20 mouse cellular contexts compared by ENCODE assay signal in genomic region chr8:122319708-122320075, GRCm38 (mm10). TPM values are rescaled to one million over a fixed set of nuclear protein-coding genes. Genes with fewer than 3 reads are reported as not detected.
DNase-seq lines count a peak whose midpoint lies in the region; ATAC-seq and TF ChIP-seq lines count a peak whose summit lies in the region.
"Had no signal": no experiment of that assay in that cellular context is flagged by ENCODE, and none has a peak within 500 bp of the region (broad histone marks: within the 10 kb centered on the region; RNA-seq: fewer than 3 reads in every experiment).

No protein-coding gene starts in this region.

- no peak for TF ChIP-seq CTCF in hindbrain, postnatal 0 days (IDR thresholded peaks at IDR 0.05; ENCODE audit: low read depth)
- TF ChIP-seq CTCF in MEL (IDR thresholded peaks at IDR 0.05 in 2 of 3, conservative IDR thresholded peaks at IDR 0.05 in 1 of 3; ENCODE audit: control insufficient read depth in 1 of 3, insufficient read depth in 1 of 3, low read depth in 2 of 3, low read length in 3 of 3, poor library complexity in 1 of 3, severe bottlenecking in 1 of 3) = no peak
- TF ChIP-seq CTCF in liver, postnatal 0 days (IDR thresholded peaks at IDR 0.05; ENCODE audit: low read depth) = no peak

- 71% methylated on average over 7 of the region's 7 CpGs for WGBS in hindbrain, embryonic 13.5 days
- WGBS in hindbrain, postnatal 0 days = 79% methylated on average over 7 of the region's 7 CpGs
- 51% methylated on average over 7 of the region's 7 CpGs for WGBS in intestine, embryonic 16.5 days
- 31% methylated on average over 7 of the region's 7 CpGs for WGBS in liver, postnatal 0 days (ENCODE audit: insufficient replicate concordance)

- TF ChIP-seq POLR2A in MEL (IDR thresholded peaks at IDR 0.05; ENCODE audit: control insufficient read depth in 1 of 2, insufficient read depth in 1 of 2, low read depth in 1 of 2, low read length in 2 of 2, poor library complexity in 1 of 2) = no peak; a peak in 1 of 4 replicates

- H3K79me2 ChIP-seq in MEL (ENCODE audit: control insufficient read depth, insufficient read depth, low read length, poor library complexity) = peaks cover 16% of the 10 kb centered on the region

- H3K27ac ChIP-seq in hindbrain, embryonic 13.5 days = peak overlapping the region; percentile 72; the same call in 1 of the 2 replicates
- H3K27ac ChIP-seq in hindbrain, postnatal 0 days = no peak overlapping the region
- peak overlapping the region; percentile 98 for H3K27ac ChIP-seq in MEL (ENCODE audit: control insufficient read depth, low read depth, low read length)
- H3K27ac ChIP-seq in intestine, embryonic 16.5 days (ENCODE audit: low read length) = peak overlapping the region; percentile 91
- H3K27ac ChIP-seq in liver, postnatal 0 days (ENCODE audit: low read depth) = peak overlapping the region; percentile 85

- H3K4me2 ChIP-seq in hindbrain, embryonic 13.5 days = no peak overlapping the region
- no peak overlapping the region for H3K4me2 ChIP-seq in hindbrain, postnatal 0 days (ENCODE audit: low read depth, low read length)
- no peak overlapping the region for H3K4me2 ChIP-seq in intestine, embryonic 16.5 days (ENCODE audit: low read depth, low read length)
- H3K4me2 ChIP-seq in liver, postnatal 0 days (ENCODE audit: low read depth, low read length) = peak overlapping the region; percentile 33; the same call in 1 of the 2 replicates
- H3K4me2 ChIP-seq: midbrain, embryonic 11.5 days had no signal

- no peak overlapping the region for H3K4me3 ChIP-seq in hindbrain, embryonic 13.5 days
- H3K4me3 ChIP-seq in hindbrain, postnatal 0 days (ENCODE audit: low read length) = no peak overlapping the region
- no peak overlapping the region for H3K4me3 ChIP-seq in MEL (ENCODE audit: control insufficient read depth in 1 of 2, insufficient read depth in 1 of 2, low read depth in 2 of 2, low read length in 2 of 2)
- H3K4me3 ChIP-seq in intestine, embryonic 16.5 days (ENCODE audit: low read length) = no peak overlapping the region
- no peak overlapping the region for H3K4me3 ChIP-seq in liver, postnatal 0 days (ENCODE audit: low read depth, low read length)
- H3K4me3 ChIP-seq: myocyte had no signal

- no peaks in the 10 kb centered on the region for H3K36me3 ChIP-seq in hindbrain, embryonic 13.5 days
- no peaks in the 10 kb centered on the region for H3K36me3 ChIP-seq in hindbrain, postnatal 0 days (ENCODE audit: insufficient read depth, low read length)
- peaks cover 10 to 84% of the 10 kb centered on the region in 2 experiments for H3K36me3 ChIP-seq in MEL (ENCODE audit: control insufficient read depth in 1 of 2, insufficient read depth in 2 of 2, low read length in 2 of 2)
- H3K36me3 ChIP-seq in intestine, embryonic 16.5 days (ENCODE audit: control insufficient read depth, insufficient read depth, low read length) = no peaks in the 10 kb centered on the region
- H3K36me3 ChIP-seq in liver, postnatal 0 days (replicated peaks; ENCODE audit: insufficient read depth, low read length) = peaks cover 42% of the 10 kb centered on the region

- no peak for TF ChIP-seq RAD21 in MEL (IDR thresholded peaks at IDR 0.05; ENCODE audit: low read depth, low read length)

- H3K27me3 ChIP-seq in hindbrain, embryonic 13.5 days = no peaks in the 10 kb centered on the region
- H3K27me3 ChIP-seq in hindbrain, postnatal 0 days (ENCODE audit: insufficient read depth, low read length) = no peaks in the 10 kb centered on the region
- no peaks in the 10 kb centered on the region for H3K27me3 ChIP-seq in MEL (ENCODE audit: control insufficient read depth in 1 of 2, insufficient read depth in 2 of 2, low read length in 2 of 2)
- no peaks in the 10 kb centered on the region for H3K27me3 ChIP-seq in intestine, embryonic 16.5 days (replicated peaks; ENCODE audit: control insufficient read depth, insufficient read depth, low read length)
- no peaks in the 10 kb centered on the region for H3K27me3 ChIP-seq in liver, postnatal 0 days (ENCODE audit: insufficient read depth, low read length)
- H3K27me3 ChIP-seq: Patski had no signal

- no peaks in the 10 kb centered on the region for H3K9me3 ChIP-seq in hindbrain, embryonic 13.5 days
- H3K9me3 ChIP-seq in hindbrain, postnatal 0 days (ENCODE audit: low read length) = no peaks in the 10 kb centered on the region
- H3K9me3 ChIP-seq in MEL (replicated peaks; ENCODE audit: insufficient read depth, low read length) = no peaks in the 10 kb centered on the region
- H3K9me3 ChIP-seq in intestine, embryonic 16.5 days (ENCODE audit: control insufficient read depth, low read length) = no peaks in the 10 kb centered on the region
- no peaks in the 10 kb centered on the region for H3K9me3 ChIP-seq in liver, postnatal 0 days (ENCODE audit: low read length)

- no peak overlapping the region for H3K9ac ChIP-seq in hindbrain, embryonic 13.5 days
- H3K9ac ChIP-seq in hindbrain, postnatal 0 days (replicated peaks; ENCODE audit: low read length) = no peak overlapping the region
- H3K9ac ChIP-seq in MEL (ENCODE audit: control insufficient read depth, low read depth, low read length, poor library complexity, severe bottlenecking) = peak overlapping the region; percentile 62
- peak overlapping the region; percentile 46; the same call in 1 of the 2 replicates for H3K9ac ChIP-seq in intestine, embryonic 16.5 days (ENCODE audit: low read depth, low read length)
- H3K9ac ChIP-seq in liver, postnatal 0 days (replicated peaks) = peak overlapping the region; percentile 1; the same call in 1 of the 2 replicates

- DNase-seq in hindbrain, postnatal 0 days (ENCODE audit: low spot score) = no peak
- DNase-seq in MEL (ENCODE audit: low read depth, low spot score) = no peak
- no peak for DNase-seq in liver, postnatal 0 days
- no peak for DNase-seq in B cell, adult 2 months
- no peak for DNase-seq in urinary bladder, postnatal 14 days (ENCODE audit: low spot score)
- DNase-seq: cerebellum, postnatal 14 days; gastrocnemius, postnatal 36 days; thymus, postnatal 36 days had no signal

- H3K4me1 ChIP-seq in hindbrain, embryonic 13.5 days (replicated peaks) = peaks cover 64% of the 10 kb centered on the region
- H3K4me1 ChIP-seq in hindbrain, postnatal 0 days (ENCODE audit: insufficient read depth, low read length) = no peaks in the 10 kb centered on the region
- peaks cover 39 to 88% of the 10 kb centered on the region in 2 experiments for H3K4me1 ChIP-seq in MEL (ENCODE audit: control insufficient read depth in 1 of 2, insufficient read depth in 2 of 2, low read length in 2 of 2)
- peaks cover 84% of the 10 kb centered on the region for H3K4me1 ChIP-seq in intestine, embryonic 16.5 days (ENCODE audit: control insufficient read depth, insufficient read depth, low read length)
- peaks cover 97% of the 10 kb centered on the region for H3K4me1 ChIP-seq in liver, postnatal 0 days (ENCODE audit: insufficient read depth)

- no peak for TF ChIP-seq EP300 in MEL (IDR thresholded peaks at IDR 0.05; ENCODE audit: low read depth in 1 of 2, low read length in 2 of 2)
- no peak for TF ChIP-seq EP300 in liver, postnatal 0 days (IDR thresholded peaks at IDR 0.05; ENCODE audit: low read depth)

- no peak for ATAC-seq in hindbrain, embryonic 13.5 days (ENCODE audit: low FRiP score)
- ATAC-seq in hindbrain, postnatal 0 days = no peak
- peak; percentile 14 for ATAC-seq in intestine, embryonic 16.5 days
- no peak for ATAC-seq in liver, postnatal 0 days
- no peak for ATAC-seq in inflammation-experienced regulatory T-cells, adult 6 months
- ATAC-seq: CD4-positive, CD25-positive, alpha-beta regulatory T cell, adult 4 months; hindbrain, embryonic 16.5 days; Patski had no signal

TF ChIP-seq in MEL, 35 proteins besides CTCF, POLR2A, EP300 and RAD21 (continues in another document):
- no peak; the same call in 1 of the 2 replicates for TF ChIP-seq TAL1 (IDR thresholded peaks at IDR 0.05; ENCODE audit: low read length)

RNA-seq across cellular contexts. Expression of gene Zfpm1, which starts 37.8 kb away (rescaled TPM):
- polyA plus RNA-seq in hindbrain, embryonic 13.5 days (2015; fragmentation: Nextera tagmentation; extraction: Ambion mirVana) = 1.4 and 1.5 TPM in 2 replicates
- 28.0 and 37.6 TPM in 2 replicates for total RNA-seq in hindbrain, postnatal 0 days (2014; rRNA removed)
- 1.5 and 2.0 TPM in 2 replicates for polyA plus RNA-seq in hindbrain, postnatal 0 days (2015; fragmentation: Nextera tagmentation; extraction: Ambion mirVana)
- 104 and 133 TPM in 2 replicates for total RNA-seq in MEL (2012; rRNA removed)
- 100 to 1,000 TPM; 260 to 343 TPM for polyA plus RNA-seq in MEL (2012; ENCODE audit: insufficient read depth in 1 of 2, insufficient read length in 2 of 2, low read depth in 1 of 2, low replicate concordance in 2 of 2, missing spikeins in 1 of 2)
- polyA plus RNA-seq in intestine, embryonic 16.5 days (2015; fragmentation: Nextera tagmentation; extraction: Ambion mirVana) = 2.6 and 2.7 TPM in 2 replicates
- 5.7 and 6.9 TPM in 2 replicates for polyA plus RNA-seq in liver, postnatal 0 days (2015; fragmentation: Nextera tagmentation; extraction: Ambion mirVana)
- 1 to 10 TPM in 2 of 3 experiments, under 1 TPM in 1; 0.65 to 2.6 (median 1.3) TPM for polyA plus RNA-seq in inflammation-experienced regulatory T-cells, adult 6 months (2017; shearing (Covaris generic))

RNA-seq across cellular contexts. Expression of gene Trhr2, which starts 40.9 kb away (rescaled TPM):
- not detected in 2 replicates for polyA plus RNA-seq in hindbrain, embryonic 13.5 days (2015; fragmentation: Nextera tagmentation; extraction: Ambion mirVana)
- total RNA-seq in hindbrain, postnatal 0 days (2014; rRNA removed) = 2.0 and 3.2 TPM in 2 replicates
- 0.45 and 0.57 TPM in 2 replicates for polyA plus RNA-seq in hindbrain, postnatal 0 days (2015; fragmentation: Nextera tagmentation; extraction: Ambion mirVana)
- total RNA-seq in MEL (2012; rRNA removed) = 0.12 TPM in 1 of 2 replicates, not detected in the other
- polyA plus RNA-seq in MEL (2012; ENCODE audit: insufficient read depth in 1 of 2, insufficient read length in 2 of 2, low read depth in 1 of 2, low replicate concordance in 2 of 2, missing spikeins in 1 of 2) = under 1 TPM in 1 of 2 experiments, not detected in 1; 0.07 TPM
- not detected in 2 replicates for polyA plus RNA-seq in intestine, embryonic 16.5 days (2015; fragmentation: Nextera tagmentation; extraction: Ambion mirVana)
- polyA plus RNA-seq in liver, postnatal 0 days (2015; fragmentation: Nextera tagmentation; extraction: Ambion mirVana) = not detected in 2 replicates
- not detected for polyA plus RNA-seq in inflammation-experienced regulatory T-cells, adult 6 months (2017; shearing (Covaris generic))
- total RNA-seq: gastrocnemius, postnatal 36 days; neutrophil, adult 5-6 weeks had no signal
- polyA plus RNA-seq: CD4-positive, CD25-positive, alpha-beta regulatory T cell, adult 4 months; embryonic facial prominence, embryonic 11.5 days; heart, embryonic 16.5 days; kidney, embryonic 16.5 days; midbrain, embryonic 11.5 days; myocyte had no signal

RNA-seq across cellular contexts. Expression of gene Zc3h18, which starts 56.7 kb away (rescaled TPM):
- 38.0 and 38.5 TPM in 2 replicates for polyA plus RNA-seq in hindbrain, embryonic 13.5 days (2015; fragmentation: Nextera tagmentation; extraction: Ambion mirVana)
- total RNA-seq in hindbrain, postnatal 0 days (2014; rRNA removed) = 24.4 and 25.6 TPM in 2 replicates
- polyA plus RNA-seq in hindbrain, postnatal 0 days (2015; fragmentation: Nextera tagmentation; extraction: Ambion mirVana) = 25.2 and 25.3 TPM in 2 replicates
- 84.3 and 98.5 TPM in 2 replicates for total RNA-seq in MEL (2012; rRNA removed)
- polyA plus RNA-seq in MEL (2012; ENCODE audit: insufficient read depth in 1 of 2, insufficient read length in 2 of 2, low read depth in 1 of 2, low replicate concordance in 2 of 2, missing spikeins in 1 of 2) = 100 to 1,000 TPM in 1 of 2 experiments, 10 to 100 TPM in 1; 30.2 to 122 TPM
- polyA plus RNA-seq in intestine, embryonic 16.5 days (2015; fragmentation: Nextera tagmentation; extraction: Ambion mirVana) = 40.5 and 43.1 TPM in 2 replicates
- polyA plus RNA-seq in liver, postnatal 0 days (2015; fragmentation: Nextera tagmentation; extraction: Ambion mirVana) = 12.8 and 15.6 TPM in 2 replicates
- 10 to 100 TPM; 12.0 to 16.0 (median 13.0) TPM for polyA plus RNA-seq in inflammation-experienced regulatory T-cells, adult 6 months (2017; shearing (Covaris generic))

Comparison
In these comparisons a context has a peak if more than half of its experiments do, and no peak if none do; other contexts are left out.
1. H3K9ac ChIP-seq: peak in MEL (single experiment), intestine, embryonic 16.5 days (single experiment) and liver, postnatal 0 days (single experiment); none in hindbrain, embryonic 13.5 days (single experiment) and hindbrain, postnatal 0 days (single experiment).
2. RNA of gene Zfpm1, which starts 37.8 kb away (polyA plus RNA-seq): 260 to 343 TPM in MEL; 5.7 to 6.9 TPM in liver, postnatal 0 days, 2.6 to 2.7 TPM in intestine, embryonic 16.5 days, 1.4 to 1.5 TPM in hindbrain, embryonic 13.5 days, 1.5 to 2.0 TPM in hindbrain, postnatal 0 days and 0.65 to 2.6 TPM in inflammation-experienced regulatory T-cells, adult 6 months; every median in the first group is over 10 times any median in the second.